Mouse (Mus musculus): ENCODE results near the gene Kcnk4. TPM values are rescaled to one million over a fixed set of nuclear protein-coding genes. Genes with fewer than 3 reads are reported as not detected.
"Not testable (repeated sequence)": the region's sequence is repeated elsewhere in the genome, so short reads cannot be mapped to it uniquely, and the experiment has no call there.

The Kcnk4 gene
- polyA plus RNA-seq, 1 experiment from 2014 or later = 1.1 TPM

DNA sequence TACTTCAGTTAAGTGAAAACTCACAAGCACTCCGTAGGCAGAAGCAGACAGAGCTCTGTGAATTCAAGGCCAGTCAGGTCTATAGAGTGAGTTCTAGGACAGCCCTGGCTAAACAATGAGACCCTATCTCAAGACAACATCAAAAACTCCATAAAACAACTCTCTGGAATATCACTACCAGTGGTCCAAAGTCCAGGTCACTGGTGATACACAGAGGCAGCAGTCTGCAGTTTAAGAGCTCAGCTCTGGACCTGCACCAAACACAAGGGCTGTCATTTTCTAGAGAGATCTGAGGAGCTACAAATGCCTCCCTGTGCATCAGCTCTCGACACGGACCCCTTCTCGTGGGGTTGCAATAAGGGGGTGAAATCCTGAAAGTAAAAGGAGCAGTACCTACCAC lies 16.0 kb downstream of the Kcnk4 start:
- Histone ChIP-seq H3K9me3 (no peaks in the 10 kb centered on the region), H3K9ac (no peak overlapping the region), H3K4me2 (replicated peaks) (no peak overlapping the region), H3K27me3 (replicated peaks) (peaks cover 10% of the 10 kb centered on the region), H3K4me3 (no peak overlapping the region), H3K36me3 (peaks cover 9% of the 10 kb centered on the region), H3K4me1 (peaks cover 21% of the 10 kb centered on the region), H3K27ac (no peak overlapping the region)
- ATAC-seq (ENCODE audit: low FRiP score, low read depth) = no peak
- WGBS = 88% methylated on average over 4 of the region's 4 CpGs

DNA sequence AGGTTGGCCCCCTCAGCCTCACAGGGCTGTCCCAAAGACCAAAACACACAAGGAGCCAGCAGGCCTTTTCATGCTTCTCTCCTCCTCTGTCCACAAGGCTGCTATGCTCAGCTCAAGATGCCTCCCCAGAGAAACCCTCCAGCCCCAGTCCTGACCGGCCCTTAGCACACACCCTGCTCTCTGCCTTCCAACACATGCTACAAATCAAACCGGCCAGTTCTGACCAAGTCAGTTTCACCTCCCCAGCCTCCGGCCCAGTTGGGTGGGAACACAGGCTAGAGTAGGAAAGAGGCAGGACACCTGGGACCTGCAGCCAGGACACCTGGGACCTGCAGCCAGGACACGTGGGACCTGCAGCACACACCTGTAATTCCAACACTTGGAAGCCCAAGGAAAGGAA lies 17.8 kb downstream of the Kcnk4 start:
- Histone ChIP-seq H3K9ac (no peak overlapping the region), H3K4me1 (peaks cover 19% of the 10 kb centered on the region), H3K36me3 (peaks cover 27% of the 10 kb centered on the region), H3K4me3 (no peak overlapping the region), H3K27me3 (replicated peaks) (no peaks in the 10 kb centered on the region), H3K9me3 (no peaks in the 10 kb centered on the region), H3K4me2 (replicated peaks) (no peak overlapping the region), H3K27ac (no peak overlapping the region)
- WGBS = 76% methylated on average over 4 of the region's 4 CpGs
- no peak for ATAC-seq (ENCODE audit: low FRiP score, low read depth)

DNA sequence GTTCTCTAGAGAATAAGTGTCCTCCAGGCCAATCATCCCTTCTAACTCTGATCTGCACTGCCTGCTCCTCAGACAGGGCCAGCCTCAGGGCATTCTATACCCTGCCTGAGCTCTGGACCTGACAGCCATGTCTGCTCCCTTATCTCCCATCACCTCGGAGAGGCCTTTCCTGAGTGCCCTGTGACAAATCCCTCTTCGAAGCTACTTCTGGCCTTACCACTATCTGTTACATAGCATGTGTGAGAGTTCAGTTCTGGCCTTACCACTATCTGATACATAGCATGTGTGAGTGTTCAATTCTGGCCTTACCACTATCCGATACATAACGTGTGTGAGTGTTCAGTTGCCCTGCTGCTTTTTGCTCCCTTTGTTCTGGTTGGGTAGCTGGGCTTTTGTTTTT lies 19.0 kb downstream of the Kcnk4 start:
- Histone ChIP-seq H3K9me3 (no peaks in the 10 kb centered on the region), H3K4me1 (peaks cover 17% of the 10 kb centered on the region), H3K9ac (no peak overlapping the region), H3K4me2 (replicated peaks) (no peak overlapping the region), H3K27me3 (replicated peaks) (no peaks in the 10 kb centered on the region), H3K27ac (no peak overlapping the region), H3K36me3 (peaks cover 33% of the 10 kb centered on the region), H3K4me3 (no peak overlapping the region)
- WGBS = 95% methylated on average over 4 of the region's 4 CpGs
- no peak for ATAC-seq (ENCODE audit: low FRiP score, low read depth)

DNA sequence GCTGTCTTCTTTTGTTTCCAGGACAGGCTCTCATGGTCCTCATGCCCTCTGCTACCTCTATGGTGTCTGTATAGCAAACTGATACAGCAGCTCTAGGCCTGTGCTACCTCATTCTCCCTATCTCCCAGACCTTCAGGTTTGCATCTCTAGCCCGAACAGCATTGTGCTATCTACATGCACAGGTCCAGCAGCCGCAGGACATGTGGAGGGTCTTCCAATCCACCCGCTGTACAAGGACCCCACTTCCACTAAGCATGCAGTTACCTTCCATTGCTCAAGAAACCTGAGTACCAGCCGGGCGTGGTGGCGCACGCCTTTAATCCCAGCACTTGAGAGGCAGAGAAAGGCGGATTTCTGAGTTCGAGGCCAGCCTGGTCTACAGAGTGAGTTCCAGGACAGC lies 19.8 kb downstream of the Kcnk4 start:
- WGBS = 92% methylated on average over 9 of the region's 9 CpGs
- Histone ChIP-seq H3K4me2 (replicated peaks) (no peak overlapping the region), H3K4me1 (peaks cover 10% of the 10 kb centered on the region), H3K36me3 (peaks cover 33% of the 10 kb centered on the region), H3K9me3 (no peaks in the 10 kb centered on the region), H3K27ac (no peak overlapping the region), H3K27me3 (replicated peaks) (no peaks in the 10 kb centered on the region), H3K4me3 (no peak overlapping the region), H3K9ac (no peak overlapping the region)
- no peak for ATAC-seq (ENCODE audit: low FRiP score, low read depth)

DNA sequence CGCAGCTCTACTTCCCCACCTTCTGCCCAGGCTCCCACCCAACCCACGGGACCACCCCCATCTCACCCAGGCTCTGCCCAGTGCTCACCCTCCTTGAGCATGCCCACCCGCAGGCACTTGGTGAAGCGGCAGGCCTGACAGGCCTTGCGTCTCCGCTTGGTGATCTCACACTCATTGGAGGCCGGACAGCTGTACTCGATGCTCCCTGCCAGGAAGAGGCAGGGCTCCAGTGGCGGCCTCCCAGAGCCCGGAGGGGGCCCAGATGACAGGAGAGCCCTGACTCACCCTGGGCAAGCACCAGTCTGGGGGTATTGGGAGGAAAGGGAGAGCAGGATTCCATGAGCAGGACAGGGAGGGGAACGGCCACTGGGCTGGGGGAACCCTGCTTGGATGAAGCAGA lies 20.3 kb downstream of the Kcnk4 start:
- H3K4me3 ChIP-seq = no peak overlapping the region
- ATAC-seq (ENCODE audit: low FRiP score, low read depth) = no peak
- WGBS = 86% methylated on average over 11 of the region's 11 CpGs

DNA sequence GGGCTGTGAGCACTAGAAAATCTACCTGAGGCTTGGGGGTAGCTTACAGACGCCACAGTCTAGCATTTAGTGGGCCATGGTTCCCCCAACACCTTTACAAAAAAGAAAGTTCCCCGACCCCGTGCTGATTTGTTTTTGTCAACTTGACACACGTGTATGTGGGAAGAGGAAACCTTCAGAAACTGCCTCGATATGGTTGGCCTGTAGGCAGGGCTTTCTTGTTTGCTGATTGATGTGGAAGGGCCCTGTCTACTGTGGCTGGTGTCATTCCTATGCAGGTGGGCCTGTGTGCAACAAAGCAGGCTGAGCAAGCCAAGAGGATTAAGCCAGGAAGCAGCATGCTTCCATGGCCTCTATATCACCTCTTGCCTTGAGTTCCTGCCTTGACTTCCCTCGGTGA lies 21.3 kb downstream of the Kcnk4 start:
- no peaks in the 10 kb centered on the region for H3K9me3 ChIP-seq
- H3K27ac ChIP-seq = no peak overlapping the region
- peaks cover 22% of the 10 kb centered on the region for H3K4me1 ChIP-seq
- H3K4me3 ChIP-seq = no peak overlapping the region
- WGBS = 92% methylated on average over 6 of the region's 6 CpGs
- peaks cover 33% of the 10 kb centered on the region for H3K36me3 ChIP-seq
- no peak overlapping the region for H3K4me2 ChIP-seq (replicated peaks)
- H3K27me3 ChIP-seq (replicated peaks) = no peaks in the 10 kb centered on the region
- ATAC-seq (ENCODE audit: low FRiP score, low read depth) = no peak
- no peak overlapping the region for H3K9ac ChIP-seq

More for the DNA sequence above, 20.3 kb downstream of the Kcnk4 start:
- H3K9ac ChIP-seq = no peak overlapping the region
- no peak overlapping the region for H3K4me2 ChIP-seq (replicated peaks)
- H3K4me1 ChIP-seq = peaks cover 13% of the 10 kb centered on the region
- H3K27me3 ChIP-seq (replicated peaks) = no peaks in the 10 kb centered on the region
- no peaks in the 10 kb centered on the region for H3K9me3 ChIP-seq
- H3K27ac ChIP-seq = no peak overlapping the region
- H3K36me3 ChIP-seq = peaks cover 33% of the 10 kb centered on the region

DNA sequence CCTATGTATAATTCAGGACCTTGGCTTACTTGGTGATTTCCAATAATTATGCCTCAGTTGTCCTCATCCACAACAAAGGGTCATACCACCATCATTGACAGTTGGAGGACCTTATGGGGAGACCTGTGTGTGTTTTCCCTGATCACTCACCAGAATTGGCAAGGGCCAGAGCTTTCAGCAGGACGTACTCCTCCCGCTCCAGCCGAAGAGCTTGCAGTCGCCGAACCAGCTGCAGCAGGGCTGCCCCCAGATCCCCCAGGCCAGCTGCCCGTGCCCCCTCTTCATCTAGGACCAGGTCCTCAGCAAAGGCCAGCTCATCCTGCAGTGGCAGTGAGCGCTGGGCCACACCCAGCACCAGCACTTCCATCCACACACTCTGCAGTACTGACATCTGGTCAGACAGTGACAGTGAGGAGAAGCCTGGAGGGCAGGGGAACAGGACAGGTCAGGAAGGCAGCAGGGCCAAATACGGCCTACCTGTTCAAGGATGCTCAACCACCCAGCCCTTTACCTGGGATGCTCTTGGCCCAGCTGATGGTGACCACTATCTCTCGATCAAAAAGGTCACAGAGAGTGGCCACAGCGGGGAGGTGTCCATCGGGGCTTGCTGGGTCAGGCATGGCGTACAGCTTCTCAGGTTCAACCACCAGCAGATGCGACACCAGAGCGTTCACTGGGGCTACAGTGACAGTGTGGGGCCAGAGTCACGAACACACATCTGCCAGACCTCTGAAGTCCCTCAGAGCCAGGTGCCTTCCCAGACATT lies 21.9 kb downstream of the Kcnk4 start:
- Histone ChIP-seq H3K4me2 (replicated peaks) (no peak overlapping the region), H3K4me1 (peaks cover 29% of the 10 kb centered on the region), H3K27ac (no peak overlapping the region), H3K9ac (no peak overlapping the region), H3K4me3 (no peak overlapping the region), H3K36me3 (peaks cover 33% of the 10 kb centered on the region), H3K9me3 (no peaks in the 10 kb centered on the region), H3K27me3 (replicated peaks) (no peaks in the 10 kb centered on the region)
- 93% methylated on average over 15 of the region's 15 CpGs for WGBS
- ATAC-seq (ENCODE audit: low FRiP score, low read depth) = no peak

DNA sequence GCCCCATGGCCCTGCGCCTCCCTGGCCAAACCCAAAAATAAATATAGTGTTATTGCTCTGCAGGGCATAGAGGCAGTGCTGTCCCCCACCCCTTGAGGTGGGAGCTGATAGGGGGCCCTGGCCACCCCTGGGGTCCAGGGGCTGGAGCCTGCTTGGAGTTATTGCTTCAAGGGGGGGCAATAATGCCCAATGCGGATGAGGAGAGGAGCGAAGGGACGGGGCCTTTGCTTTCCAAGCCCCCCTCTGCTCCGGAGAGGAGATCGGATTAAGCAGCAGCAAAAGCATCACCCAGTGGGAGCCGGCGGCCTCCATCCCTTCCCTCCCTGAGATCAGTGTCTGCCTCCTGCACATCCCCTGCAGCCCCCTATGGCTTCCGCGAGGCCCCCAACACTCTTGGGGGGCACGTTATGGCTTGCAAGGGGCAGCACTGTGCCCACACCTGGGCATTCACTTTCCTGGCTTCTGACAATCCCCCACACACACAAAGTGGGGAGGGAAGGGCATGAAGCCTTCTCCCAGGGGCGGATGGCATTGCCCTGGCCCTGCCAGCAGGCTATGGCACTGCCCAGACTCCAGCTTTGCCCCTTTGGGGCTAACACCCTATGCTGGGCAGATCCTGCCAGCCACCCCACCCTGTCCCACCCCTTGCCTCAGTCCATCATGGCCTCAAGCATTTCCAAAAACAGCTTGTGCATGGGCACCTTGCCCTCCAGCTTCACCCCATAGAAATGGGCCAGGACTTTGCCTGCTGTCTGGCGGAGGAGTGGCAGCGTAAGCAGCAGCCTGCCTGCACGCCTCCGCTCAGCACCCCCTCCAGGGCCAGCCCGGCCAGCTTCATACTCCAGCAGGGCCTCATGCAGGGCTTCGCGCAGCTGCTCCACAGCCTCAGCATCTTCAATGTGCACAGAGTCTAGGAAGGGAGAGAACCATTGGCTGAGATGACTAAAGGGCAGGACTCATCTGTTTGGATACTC lies 22.9 kb downstream of the Kcnk4 start:
- H3K4me1 ChIP-seq = peaks cover 30% of the 10 kb centered on the region
- no peaks in the 10 kb centered on the region for H3K27me3 ChIP-seq (replicated peaks)
- no peak overlapping the region for H3K27ac ChIP-seq
- H3K9me3 ChIP-seq = no peaks in the 10 kb centered on the region
- H3K9ac ChIP-seq = no peak overlapping the region
- H3K4me2 ChIP-seq (replicated peaks) = peak overlapping the region; percentile 88
- ATAC-seq (ENCODE audit: low FRiP score, low read depth) = no peak
- 87% methylated on average over 19 of the region's 19 CpGs for WGBS
- peaks cover 41% of the 10 kb centered on the region for H3K36me3 ChIP-seq
- peak overlapping the region; percentile 13; the same call in 1 of the 2 replicates for H3K4me3 ChIP-seq

DNA sequence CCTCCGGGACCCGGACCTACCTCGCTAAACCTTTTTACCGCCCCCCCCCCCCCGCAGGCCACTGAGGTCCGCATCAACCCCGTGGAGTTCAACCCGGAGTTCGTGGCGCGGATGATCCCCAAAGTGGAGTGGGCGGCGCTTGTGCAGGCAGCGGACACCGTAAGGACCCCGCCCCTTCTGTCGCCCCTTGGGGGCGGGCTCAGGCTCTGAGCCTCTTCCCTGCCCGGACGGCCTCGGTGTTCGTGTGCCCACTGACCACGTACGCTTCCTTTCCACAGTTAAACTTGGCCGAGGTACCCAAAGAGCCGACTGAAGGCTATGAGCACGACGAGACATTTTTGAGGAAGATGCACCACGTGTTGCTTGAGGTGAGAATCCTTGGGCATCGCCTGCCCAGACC lies 24.0 kb downstream of the Kcnk4 start:
- H3K9me3 ChIP-seq; H3K27me3 ChIP-seq (replicated peaks); ATAC-seq (ENCODE audit: low FRiP score, low read depth): not testable (repeated sequence)
- Histone ChIP-seq H3K4me3 (peak overlapping the region; percentile 62), H3K27ac (peak overlapping the region; percentile 93; the same call in 1 of the 2 replicates), H3K4me1 (peaks cover 30% of the 10 kb centered on the region), H3K9ac (peak overlapping the region; percentile 75), H3K36me3 (peaks cover 49% of the 10 kb centered on the region), H3K4me2 (replicated peaks) (peak overlapping the region; percentile 88)
- under 1% methylated on average over 30 of the region's 30 CpGs for WGBS

DNA sequence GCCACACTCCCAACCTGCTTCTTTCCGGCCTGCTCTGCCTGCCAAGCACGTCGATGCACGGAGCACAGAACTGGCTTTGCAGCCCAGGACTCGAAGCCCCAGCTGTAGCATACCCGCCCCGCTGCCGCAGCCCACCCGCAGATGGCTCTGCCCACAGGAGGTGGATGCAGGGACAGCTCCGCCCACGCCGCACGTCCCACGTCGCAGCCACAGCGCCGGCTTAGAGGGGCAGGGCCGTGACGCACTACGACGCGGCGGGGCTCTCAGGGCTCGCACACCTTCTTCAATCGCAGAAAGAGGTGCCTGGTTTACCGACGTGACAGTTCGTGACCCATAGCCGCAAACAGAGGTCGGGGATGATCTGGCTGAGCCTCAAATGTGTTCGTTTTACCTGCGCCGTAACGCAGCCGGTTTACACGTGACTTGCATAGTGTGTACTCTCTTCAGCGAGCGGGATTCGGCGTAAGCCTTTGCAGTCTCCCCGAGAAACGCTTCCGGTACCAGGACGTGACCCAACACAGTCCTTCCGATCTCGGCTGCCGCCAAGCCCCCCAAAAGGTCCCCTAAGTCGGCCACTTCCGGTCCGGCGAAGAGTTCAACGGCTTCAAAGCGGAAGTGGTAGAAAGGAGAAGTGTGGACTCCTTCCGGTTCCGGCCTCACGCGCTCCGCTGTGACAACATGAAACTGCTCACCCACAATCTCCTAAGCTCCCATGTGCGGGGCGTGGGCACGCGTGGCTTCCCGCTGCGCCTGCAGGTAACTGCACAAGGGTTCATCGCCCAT lies 24.6 kb downstream of the Kcnk4 start, which contains the start of the genes Trmt112 and Prdx5:
Trmt112 (plus strand) TSS at position 192 of the 783 bp plus-strand sequence.
Prdx5 (minus strand) TSS at position 600 of the 783 bp plus-strand sequence.
- ATAC-seq (ENCODE audit: low FRiP score, low read depth) = peak; percentile 93
- peaks cover 54% of the 10 kb centered on the region for H3K36me3 ChIP-seq
- H3K9me3 ChIP-seq = no peaks in the 10 kb centered on the region
- H3K27ac ChIP-seq = peak within 1 kb of the TSS; percentile 93
- peak within 1 kb of the TSS; percentile 75 for H3K9ac ChIP-seq
- peak within 1 kb of the TSS; percentile 88 for H3K4me2 ChIP-seq (replicated peaks)
- H3K4me3 ChIP-seq = peak within 1 kb of the TSS; percentile 62
- under 1% methylated on average over 65 of the region's 65 CpGs for WGBS
- H3K27me3 ChIP-seq (replicated peaks) = no peaks in the 10 kb centered on the region
- H3K4me1 ChIP-seq = peaks cover 30% of the 10 kb centered on the region

DNA sequence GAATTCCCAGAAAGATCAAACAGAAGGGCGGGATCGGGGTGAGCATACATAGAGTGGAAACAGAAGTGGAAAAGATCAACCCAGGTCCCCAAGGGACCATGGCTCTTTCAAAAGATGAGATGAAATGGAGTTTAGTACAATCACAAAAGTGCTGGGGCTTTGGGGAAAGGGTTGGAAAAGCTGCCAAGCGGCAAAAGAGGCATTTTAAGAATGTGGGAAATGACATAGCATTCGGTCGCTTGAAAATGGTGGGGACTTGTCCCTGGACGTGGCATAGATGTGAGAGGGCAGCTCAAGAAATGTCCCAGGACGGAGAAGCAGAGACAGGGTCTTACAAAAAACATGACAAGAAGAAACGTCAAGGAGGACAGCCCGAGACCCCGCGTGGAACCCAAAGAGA lies 25.3 kb downstream of the Kcnk4 start:
- WGBS = 13% methylated on average over 11 of the region's 11 CpGs
- Histone ChIP-seq H3K27me3 (replicated peaks) (no peaks in the 10 kb centered on the region), H3K4me2 (replicated peaks) (peak overlapping the region; percentile 88), H3K36me3 (peaks cover 52% of the 10 kb centered on the region), H3K4me3 (peak overlapping the region; percentile 62), H3K9ac (peak overlapping the region; percentile 75), H3K9me3 (no peaks in the 10 kb centered on the region), H3K27ac (peak overlapping the region; percentile 93), H3K4me1 (peaks cover 30% of the 10 kb centered on the region)
- no peak for ATAC-seq (ENCODE audit: low FRiP score, low read depth)

Measured in neural tube, embryonic 12.5 days (tissue).